Mouse (Mus musculus) CD4-positive helper T cell, adult 2 months (primary cell): ENCODE results near the gene Arid3c.

Source experiments
- DNase-seq: peaks from one replicate; pipeline ENCODE4 v3.0.0-alpha.2; 2012; ENCODE audit warnings: low read depth, missing footprints, low spot score

The Arid3c gene

GRCm38 (mm10) chr4:41678863-41679262 lies 52.1 kb downstream of the Arid3c start:
- no peak for DNase-seq

GRCm38 (mm10) chr4:41677006-41677629 lies 53.8 kb downstream of the Arid3c start:
- DNase-seq, result no peak

GRCm38 (mm10) chr4:41676248-41677005 lies 54.5 kb downstream of the Arid3c start:
- no peak for DNase-seq
